Mouse (Mus musculus) lung, adult 2 months (tissue): Measurements from ENCODE around the gene Bmp10. TPM values are rescaled to one million over a fixed set of nuclear protein-coding genes. Genes with fewer than 3 reads are reported as not detected.

Experiments
- DNase-seq: peaks from one replicate; pipeline ENCODE4 v3.0.0; 2022
- H3K4me1 ChIP-seq: fragments of 200-500 bp; 2 replicates; pipeline ENCODE4 v1.6.1; 2011; ENCODE audit warnings: low read length; ENCODE audit not compliant: control insufficient read depth, insufficient read depth
- H3K4me3 ChIP-seq: fragments of 200-500 bp; replicated peaks from 2 replicates; pipeline ENCODE3; 2011; ENCODE audit warnings: low read depth, mild to moderate bottlenecking, control low read depth, low read length; ENCODE audit errors: extremely low read depth
- CTCF ChIP-seq: fragments of 200-500 bp; IDR thresholded peaks from 2 replicates; pipeline ENCODE4 v1.5.1; 2011; ENCODE audit warnings: mild to moderate bottlenecking, low read length, control low read depth; ENCODE audit not compliant: insufficient read depth
- POLR2A ChIP-seq: fragments of 200-500 bp; IDR thresholded peaks from 2 replicates; pipeline ENCODE4 v1.6.1; 2011; ENCODE audit warnings: low read depth, mild to moderate bottlenecking, control low read depth, low read length, borderline replicate concordance; ENCODE audit errors: extremely low read depth
- WGBS: fragments of 180-500 bp; shearing (Covaris S2); methylation state at CpG from one replicate; pipeline ENCODE4 v1.1.7; 2018; 5-methylcytosine and 5-hydroxymethylcytosine counted together
- polyA plus RNA-seq: library from polyadenylated mRNA; depleted of rRNA; stranded (reverse); fragments of >200 nt; gene quantifications from 2 replicates; pipeline ENCODE4 v1.2.3, GENCODE M21; 2012; rRNA removed

The Bmp10 gene
- not detected in 2 replicates for polyA plus RNA-seq

DNA sequence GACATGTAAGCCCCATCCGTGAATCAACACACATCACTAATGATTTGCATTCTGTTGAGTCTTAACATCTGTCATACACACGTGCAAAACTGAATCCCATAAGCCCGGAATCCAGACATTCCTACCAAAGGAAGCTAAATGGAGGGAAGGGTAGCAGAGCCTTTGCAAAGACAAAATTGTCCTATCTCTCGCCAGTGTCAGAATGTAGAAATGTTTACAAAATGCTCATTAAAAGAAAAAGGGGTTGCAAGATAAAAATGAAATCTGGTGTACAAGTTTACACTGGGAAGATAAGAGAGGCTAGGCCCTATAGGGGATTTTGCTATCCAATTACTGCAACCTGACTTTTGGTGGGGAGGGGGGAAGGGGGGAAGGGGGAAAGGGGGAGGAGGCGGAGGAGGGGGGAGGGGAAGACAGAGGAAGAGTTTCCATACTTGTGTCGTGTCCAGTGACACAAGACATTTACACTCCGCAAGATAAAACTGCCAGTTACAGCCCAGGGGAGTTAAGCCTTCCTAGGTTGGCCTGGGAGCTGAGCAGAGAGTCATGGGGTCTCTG is at the start of gene Bmp10:
Gene Bmp10, plus strand, starts transcription at position 508 of the 558 bp plus-strand sequence.
- TF ChIP-seq CTCF (no peak), POLR2A (no peak)
- DNase-seq = no peak
- WGBS = 60% methylated on average over 7 of the region's 7 CpGs
- Histone ChIP-seq H3K4me3 (no peak within 1 kb of the TSS), H3K4me1 (no peaks in the 10 kb centered on the region)

GRCm38 (mm10) chr6:87383926-87384691 is 44.7 kb upstream of the Bmp10 start:
- WGBS = 9% methylated on average over 24 of the region's 24 CpGs
- no peak overlapping the region for H3K4me3 ChIP-seq
- TF ChIP-seq CTCF (peak; percentile 65), POLR2A (no peak)
- no peak for DNase-seq
- H3K4me1 ChIP-seq = no peaks in the 10 kb centered on the region; the same call in 1 of the 2 replicates

GRCm38 (mm10) chr6:87384761-87385160 is 44.0 kb upstream of the Bmp10 start:
- Histone ChIP-seq H3K4me1 (no peaks in the 10 kb centered on the region; the same call in 1 of the 2 replicates), H3K4me3 (no peak overlapping the region)
- no peak for TF ChIP-seq POLR2A
- TF ChIP-seq CTCF = no peak
- DNase-seq = no peak
- 24% methylated on average over 6 of the region's 6 CpGs for WGBS

GRCm38 (mm10) chr6:87386203-87386602 is 42.6 kb upstream of the Bmp10 start:
- WGBS = 8% methylated on average over 7 of the region's 7 CpGs
- Histone ChIP-seq H3K4me3 (no peak overlapping the region), H3K4me1 (no peaks in the 10 kb centered on the region; the same call in 1 of the 2 replicates)
- peak; percentile 59; the same call in 1 of the 2 replicates for TF ChIP-seq CTCF
- TF ChIP-seq POLR2A = no peak
- peak; percentile 55 for DNase-seq

DNA sequence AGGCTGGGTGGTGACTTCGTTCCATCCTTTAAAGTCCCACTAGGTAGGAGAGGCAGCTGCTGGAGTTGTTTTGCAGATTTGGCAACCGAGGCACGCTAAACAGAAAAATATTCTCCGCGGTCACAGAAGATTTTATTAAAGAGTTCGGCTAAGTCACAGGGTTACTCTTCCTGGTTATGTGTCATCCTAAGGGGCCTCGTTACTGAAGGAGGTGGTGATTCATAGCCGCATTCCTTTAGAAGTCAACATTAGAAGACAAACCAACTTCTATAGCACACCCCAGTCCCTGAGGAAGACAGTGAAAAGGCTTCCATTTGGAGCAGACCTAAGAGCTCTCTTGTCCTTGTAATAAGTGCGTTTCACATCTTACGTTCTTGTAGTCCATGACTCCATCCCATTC is 42.1 kb upstream of the Bmp10 start:
- Histone ChIP-seq H3K4me1 (no peaks in the 10 kb centered on the region; the same call in 1 of the 2 replicates), H3K4me3 (no peak overlapping the region)
- 79% methylated on average over 10 of the region's 10 CpGs for WGBS
- TF ChIP-seq POLR2A (no peak), CTCF (no peak)
- DNase-seq = no peak

DNA sequence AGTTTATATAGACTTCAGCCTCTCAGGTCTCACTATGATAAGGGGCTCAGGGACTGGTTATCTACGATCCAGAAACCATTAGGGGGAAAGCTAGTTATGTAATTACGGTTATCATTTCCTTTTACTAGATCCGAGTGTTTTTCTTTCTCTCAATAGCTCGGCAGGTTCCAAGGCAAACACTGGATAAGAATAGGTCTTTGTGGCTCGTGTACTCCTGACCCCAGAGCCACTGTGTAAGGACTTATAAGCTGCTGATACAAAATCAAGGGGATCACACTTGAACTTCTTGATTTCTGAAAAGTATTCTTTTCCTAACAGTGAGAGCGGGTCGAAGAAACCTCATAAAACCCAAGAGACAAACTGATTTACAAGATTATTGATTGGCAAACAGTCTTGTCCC is 39.9 kb upstream of the Bmp10 start, which contains the start of gene Gkn3:
Gene Gkn3, minus strand, starts transcription at position 59 of the 400 bp plus-strand sequence.
- WGBS = 42% methylated on average over 7 of the region's 7 CpGs
- no peak for DNase-seq
- TF ChIP-seq CTCF (no peak), POLR2A (no peak)
- Histone ChIP-seq H3K4me1 (peaks cover 7% of the 10 kb centered on the region), H3K4me3 (no peak within 1 kb of the TSS)

DNA sequence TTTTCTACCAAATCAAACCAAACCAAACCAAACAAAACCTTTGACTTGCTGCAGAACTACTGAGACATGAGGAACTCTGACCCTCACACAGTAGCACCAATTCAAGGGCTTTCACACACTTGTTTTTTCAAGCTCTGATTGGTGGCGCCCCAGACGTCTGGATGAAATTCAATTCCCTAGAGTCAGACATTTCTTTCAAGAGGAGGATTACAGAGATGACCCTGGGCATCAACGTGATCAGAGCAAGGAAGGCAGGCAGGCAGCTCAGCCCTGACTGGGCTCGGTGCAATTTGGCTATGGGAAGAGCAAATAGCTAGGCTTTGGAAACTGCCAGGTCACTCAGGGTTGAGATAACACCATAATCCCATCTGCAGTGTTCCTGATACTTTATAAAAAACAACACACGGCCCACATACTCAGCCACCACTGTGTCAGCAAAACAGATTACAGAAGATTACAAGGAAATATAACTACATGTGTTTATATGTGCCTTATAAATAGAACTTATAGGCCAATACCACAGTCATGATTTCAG is 39.3 kb upstream of the Bmp10 start:
- H3K4me1 ChIP-seq = peaks cover 9% of the 10 kb centered on the region
- TF ChIP-seq POLR2A = no peak
- no peak for TF ChIP-seq CTCF
- WGBS = 41% methylated on average over 5 of the region's 5 CpGs
- no peak overlapping the region for H3K4me3 ChIP-seq
- no peak for DNase-seq

DNA sequence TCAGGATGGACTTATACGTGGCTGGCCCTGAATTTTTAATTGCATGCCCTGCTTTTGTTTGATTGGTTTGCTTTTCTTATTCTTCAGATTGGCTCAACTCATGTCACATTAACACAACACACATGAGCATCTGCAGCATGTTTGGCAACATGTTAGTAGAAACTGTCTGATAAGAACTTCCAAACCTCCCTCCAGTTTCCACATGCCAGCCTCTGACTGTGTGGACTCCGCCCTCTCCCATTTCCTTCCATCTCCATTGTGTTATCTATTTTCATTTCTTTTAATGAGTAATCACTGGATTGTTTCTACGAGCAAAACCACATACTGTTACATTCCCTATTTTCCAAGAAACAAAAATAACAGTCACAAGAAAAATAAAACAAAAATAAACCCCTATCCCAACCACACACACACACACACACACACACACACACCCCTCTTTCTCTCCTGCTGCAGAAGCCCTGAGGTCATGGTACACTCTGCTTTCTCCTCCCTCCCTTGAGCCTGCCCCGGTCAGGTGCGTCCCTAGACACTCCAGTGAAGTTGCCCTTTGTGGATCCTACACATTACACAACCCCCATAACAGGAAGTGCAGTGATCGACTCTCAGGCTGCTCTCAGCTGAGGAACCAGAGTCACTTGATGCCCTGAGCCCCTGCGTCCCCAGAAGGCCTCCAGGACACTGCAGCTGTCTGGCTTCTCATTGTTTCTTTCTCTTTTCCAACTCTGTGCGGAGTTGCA is 35.2 kb upstream of the Bmp10 start:
- Histone ChIP-seq H3K4me3 (no peak overlapping the region), H3K4me1 (peaks cover 9% of the 10 kb centered on the region)
- WGBS = 36% methylated on average over 8 of the region's 8 CpGs
- no peak for DNase-seq
- TF ChIP-seq POLR2A = no peak
- TF ChIP-seq CTCF = no peak

GRCm38 (mm10) chr6:87394783-87395182 is 34.0 kb upstream of the Bmp10 start:
- no peak for TF ChIP-seq POLR2A
- TF ChIP-seq CTCF = no peak
- 83% methylated on average over 9 of the region's 9 CpGs for WGBS
- Histone ChIP-seq H3K4me3 (no peak overlapping the region), H3K4me1 (peaks cover 13% of the 10 kb centered on the region)
- no peak for DNase-seq
